Mouse (Mus musculus) thymus, postnatal 4 days (tissue): ENCODE measurements around the gene Rtl5.

ENCODE experiments used
- DNase-seq: peaks from one replicate; pipeline ENCODE4 v3.0.0; 2021

Gene Rtl5

GRCm38 (mm10) chrX:102065213-102065775 is 5.8 kb downstream of the Rtl5 start:
- DNase-seq: no peak

DNA sequence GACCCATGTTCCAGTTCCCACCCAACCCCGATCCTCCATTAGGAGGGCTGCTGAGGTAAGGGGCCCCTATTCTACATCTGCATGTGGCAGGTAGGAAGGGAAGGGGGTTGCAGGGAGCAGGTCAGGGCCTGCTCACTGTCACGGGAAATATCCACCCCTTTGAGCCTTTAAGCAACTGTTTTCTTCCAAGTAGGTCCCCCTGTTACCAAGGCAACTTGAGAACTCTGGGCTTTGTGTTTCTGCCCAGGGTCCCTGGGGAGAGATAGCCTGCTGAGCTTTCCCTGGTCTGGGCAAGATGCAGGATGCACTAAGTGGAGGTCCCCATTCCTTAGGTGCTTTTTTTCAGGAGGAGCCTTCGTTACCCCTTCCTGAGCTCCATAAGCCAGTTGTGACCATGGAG is 7.0 kb downstream of the Rtl5 start:
- DNase-seq: no peak

GRCm38 (mm10) chrX:102060891-102061290 is 10.2 kb downstream of the Rtl5 start:
- DNase-seq: no peak

GRCm38 (mm10) chrX:102060243-102060642 is 10.9 kb downstream of the Rtl5 start:
- no peak for DNase-seq

- DNase-seq: peak; percentile 60
Measured at GRCm38 (mm10) chrX:102059437-102059836, 11.7 kb downstream of the Rtl5 start.

DNA sequence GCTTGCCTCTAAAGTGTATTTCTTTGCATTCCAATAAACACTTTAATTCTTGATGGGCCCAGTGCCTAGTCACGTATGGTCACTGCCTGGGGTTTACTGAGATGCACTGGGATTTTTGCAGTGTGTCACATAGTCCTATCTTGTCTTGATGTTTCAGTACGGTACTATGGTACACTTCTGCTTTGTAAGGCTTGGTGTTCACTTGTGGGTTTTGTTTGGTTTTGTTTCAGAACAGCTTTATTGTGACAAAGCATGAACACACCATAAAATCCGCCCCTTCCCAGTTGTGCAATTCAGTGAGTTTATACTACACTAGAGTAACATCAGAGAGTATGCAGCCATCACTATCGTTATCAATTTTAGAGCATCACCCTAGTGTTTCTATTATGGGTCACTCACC is 17.1 kb downstream of the Rtl5 start:
- no peak for DNase-seq

GRCm38 (mm10) chrX:102053371-102053770 is 17.7 kb downstream of the Rtl5 start:
- no peak for DNase-seq

DNA sequence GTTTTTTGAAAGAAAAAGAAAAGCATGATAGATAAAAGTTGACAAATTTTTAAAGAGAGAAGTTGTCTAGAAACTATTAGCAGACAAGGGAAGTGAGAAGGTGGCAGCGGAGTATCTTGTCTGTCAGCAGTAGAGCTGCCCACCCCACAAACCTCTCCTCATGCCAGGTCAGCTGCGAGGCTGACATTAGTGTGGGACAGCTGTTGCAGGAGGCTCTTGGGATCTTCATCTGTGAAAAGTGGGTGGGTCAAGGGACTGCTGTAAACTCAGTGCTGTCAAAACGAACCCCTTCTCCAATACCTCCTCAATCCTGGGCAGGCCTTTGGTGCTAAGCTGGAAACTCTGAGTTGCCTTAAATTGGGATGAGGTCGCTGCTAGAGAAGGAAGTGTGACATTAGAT is 19.9 kb downstream of the Rtl5 start:
- DNase-seq: no peak

DNA sequence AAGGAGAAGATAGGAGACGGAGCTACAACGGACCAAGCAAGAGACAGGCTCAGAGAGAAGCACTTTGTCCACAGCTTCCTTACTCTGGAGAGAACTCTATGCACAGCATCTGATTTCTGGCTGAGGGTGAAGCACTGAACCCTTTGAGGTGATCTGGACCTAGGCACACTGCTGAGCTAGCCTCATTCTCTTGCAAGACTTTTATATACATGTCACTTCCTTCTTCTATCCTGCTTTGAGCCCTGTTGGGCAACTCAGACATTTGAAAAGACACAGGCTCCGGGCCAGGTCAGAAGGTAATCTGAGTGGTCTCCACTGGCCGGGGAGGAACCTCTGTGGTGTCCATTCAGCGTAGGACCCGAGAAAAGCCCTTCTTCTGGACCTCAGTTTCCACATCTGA is 20.6 kb downstream of the Rtl5 start:
- no peak for DNase-seq

DNA sequence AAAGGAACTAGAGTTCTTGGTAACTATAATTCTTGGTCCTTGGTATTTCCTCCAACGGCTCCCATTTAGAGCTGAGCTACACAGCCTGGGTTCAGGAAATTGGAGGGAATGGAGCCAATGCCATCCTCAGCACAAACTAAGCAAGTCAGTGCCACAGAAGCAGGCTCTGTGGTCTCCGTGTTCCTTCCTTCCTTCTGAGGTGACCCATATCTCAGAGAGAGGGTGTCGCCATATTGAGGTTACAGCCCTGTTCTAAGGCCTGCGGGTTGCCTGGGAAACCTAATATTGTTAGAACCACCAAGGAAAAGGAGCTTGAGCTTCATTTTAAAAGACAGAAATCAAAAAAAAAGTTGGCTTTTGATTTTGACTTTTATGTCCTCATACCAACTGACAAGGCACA is 28.7 kb downstream of the Rtl5 start:
- DNase-seq: no peak

DNA sequence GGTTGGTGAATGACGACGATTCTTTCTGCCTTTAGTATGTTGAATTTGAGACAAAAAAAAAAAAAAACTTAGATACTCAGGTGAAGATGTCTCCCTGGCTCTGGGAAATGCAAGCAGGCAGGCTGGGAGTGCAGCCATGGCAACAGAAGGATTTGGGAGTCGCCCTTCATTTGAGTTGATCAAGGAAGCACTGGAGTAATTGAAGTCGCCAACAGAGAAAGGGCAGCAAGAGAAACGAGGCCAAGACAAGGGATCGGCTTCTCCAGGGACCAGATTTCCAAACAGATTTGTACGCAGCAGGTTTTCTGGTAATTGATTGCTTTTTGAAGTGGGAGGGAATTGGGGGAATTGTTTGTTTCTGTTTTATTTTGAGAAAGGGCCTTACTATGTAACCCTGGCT is 29.5 kb downstream of the Rtl5 start:
- DNase-seq: no peak

DNA sequence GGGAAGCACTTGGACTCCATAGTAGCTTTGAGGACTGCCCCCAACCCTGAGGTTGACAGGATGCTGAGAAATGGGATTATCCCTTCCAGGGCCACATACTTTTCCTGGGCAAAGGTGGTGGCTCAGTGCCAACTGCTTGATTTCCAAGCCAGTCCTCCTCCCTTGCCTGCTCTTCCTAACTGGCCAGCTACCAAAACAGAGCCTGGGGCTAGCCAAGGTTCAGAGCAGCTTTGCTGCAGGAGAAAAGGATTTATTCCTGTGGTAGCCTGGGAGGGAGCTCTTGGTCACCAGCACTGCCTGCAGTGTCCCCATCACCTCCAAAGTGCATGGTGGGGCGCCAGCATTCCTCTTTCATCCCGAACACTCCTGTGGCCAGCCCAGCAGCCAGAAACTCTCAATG is 33.6 kb downstream of the Rtl5 start:
- no peak for DNase-seq

- no peak for DNase-seq
Measured at GRCm38 (mm10) chrX:102036866-102037361, 34.2 kb downstream of the Rtl5 start.

DNA sequence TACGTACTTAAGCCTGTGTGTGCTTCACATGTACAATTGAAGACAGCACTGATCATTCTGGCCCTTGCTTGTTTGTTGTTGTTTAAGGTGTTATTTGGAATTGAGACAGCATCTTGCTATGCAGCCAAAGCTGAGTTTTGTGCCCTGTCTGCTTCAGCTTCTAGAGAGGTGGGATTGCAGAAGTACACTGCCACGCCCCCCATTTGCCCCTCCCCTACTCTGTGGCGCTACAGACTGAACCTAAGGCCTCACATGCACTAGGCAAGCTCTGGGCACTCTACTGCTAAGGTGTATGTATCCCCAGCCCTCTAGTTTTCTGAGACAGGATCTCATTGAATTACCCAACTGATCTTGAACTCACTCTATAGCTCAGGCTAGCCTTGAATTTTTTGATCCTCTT is 35.4 kb downstream of the Rtl5 start:
- DNase-seq: no peak

- no peak for DNase-seq
Measured at GRCm38 (mm10) chrX:102033566-102033965, 37.5 kb downstream of the Rtl5 start.

- DNase-seq: no peak
Measured at GRCm38 (mm10) chrX:102032431-102032830, 38.7 kb downstream of the Rtl5 start.

GRCm38 (mm10) chrX:102031851-102032250 is 39.3 kb downstream of the Rtl5 start:
- DNase-seq: peak; percentile 66

GRCm38 (mm10) chrX:102024976-102025375 is 46.1 kb downstream of the Rtl5 start:
- DNase-seq: no peak

- DNase-seq: no peak
Measured at GRCm38 (mm10) chrX:102019471-102020240, 51.4 kb downstream of the Rtl5 start.

DNA sequence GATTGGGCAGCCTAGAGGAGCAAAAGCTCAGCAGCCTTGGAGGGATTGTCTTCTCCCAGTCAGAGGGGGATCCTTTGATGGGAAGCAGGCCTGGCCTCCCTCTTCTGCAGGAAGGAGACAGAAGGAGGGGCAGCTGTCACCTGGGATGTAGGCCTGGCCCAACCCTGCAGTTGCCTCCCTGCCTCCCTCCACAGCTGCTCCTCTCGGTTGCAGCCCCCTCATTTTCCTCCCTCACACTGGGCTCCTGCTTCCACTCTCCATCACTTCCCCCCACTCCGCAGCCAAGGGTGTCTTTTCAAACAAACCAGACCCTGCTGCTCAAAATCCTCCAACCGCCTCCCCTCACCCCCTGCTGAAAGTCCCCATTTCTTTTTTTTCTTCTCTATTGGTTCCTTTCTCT is 52.2 kb downstream of the Rtl5 start:
- no peak for DNase-seq

GRCm38 (mm10) chrX:102017213-102017923 is 53.7 kb downstream of the Rtl5 start:
- no peak for DNase-seq
